Mouse (Mus musculus): ENCODE measurements at regions not wholly inside any gene's neighbourhood (a gene's known extent, or its start where the extent isn't known, plus 50 kb on each side); places are given as distances from the start of the nearest gene placed in this dataset.

DNA sequence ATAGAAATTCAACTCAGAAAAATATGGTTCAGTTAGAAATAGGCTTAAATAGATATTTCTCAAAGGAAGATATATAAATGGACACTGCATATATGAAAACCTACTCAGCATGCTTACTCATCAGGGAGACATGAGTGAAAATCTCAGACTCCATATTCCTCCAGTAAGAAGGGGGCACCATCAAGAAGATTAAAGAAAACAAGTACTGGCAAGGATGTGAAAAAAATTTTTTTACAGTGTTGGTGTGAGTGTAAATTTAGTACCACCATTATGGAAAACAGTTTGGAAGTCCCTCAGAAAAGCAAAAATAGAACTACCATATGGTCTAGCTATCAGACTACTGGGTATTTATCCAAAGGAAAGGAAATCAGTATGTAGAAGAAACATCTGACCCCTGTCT is 58.5 kb upstream of the Car10 start:
- no peaks in the 10 kb centered on the region for H3K36me3 ChIP-seq (ENCODE audit: control insufficient read depth, insufficient read depth)
- TF ChIP-seq USF1 (IDR thresholded peaks at IDR 0.05; ENCODE audit: low read depth) (no peak), CEBPB (IDR thresholded peaks at IDR 0.05; ENCODE audit: low read depth) (no peak), CTCF (IDR thresholded peaks at IDR 0.05; ENCODE audit: control insufficient read depth, insufficient read depth, insufficient read length) (no peak), MYOG (IDR thresholded peaks at IDR 0.05; ENCODE audit: control insufficient read depth, extremely low read depth, insufficient read length) (no peak), MAX (IDR thresholded peaks at IDR 0.05) (no peak)
- no peaks in the 10 kb centered on the region for H3K27me3 ChIP-seq (ENCODE audit: control insufficient read depth, insufficient read depth, insufficient read length)
- H3K4me3 ChIP-seq (ENCODE audit: insufficient read depth, poor library complexity, severe bottlenecking) = no peak overlapping the region
- H3ac ChIP-seq (ENCODE audit: control insufficient read depth, insufficient read length, low read depth) = no peak overlapping the region
- no peaks in the 10 kb centered on the region for H3K79me3 ChIP-seq (ENCODE audit: low read depth)
- no peaks in the 10 kb centered on the region for H3K79me2 ChIP-seq (ENCODE audit: control insufficient read depth, insufficient read depth)

DNA sequence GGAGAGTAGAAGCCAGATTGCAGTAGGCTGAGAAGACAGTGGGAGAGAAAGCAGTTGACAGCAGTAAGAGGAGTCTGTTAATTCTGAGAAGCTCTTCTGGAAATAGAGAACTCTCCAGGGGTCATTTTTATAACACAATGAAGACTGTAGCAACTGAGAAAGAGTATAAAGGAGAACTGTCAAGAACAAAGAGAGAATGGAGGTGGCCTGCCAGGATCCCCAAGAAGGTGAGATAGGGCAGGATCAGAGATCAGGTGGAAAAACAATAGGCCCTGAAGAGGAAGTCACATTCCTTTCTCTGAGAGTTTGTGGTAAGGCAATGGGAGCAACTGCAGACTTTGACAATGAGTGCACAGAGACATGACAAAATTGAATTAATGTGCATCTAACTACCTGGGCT is 57.0 kb upstream of the Car10 start:
- TF ChIP-seq CTCF (IDR thresholded peaks at IDR 0.05; ENCODE audit: control insufficient read depth, insufficient read depth, insufficient read length) (no peak), FOSL1 (IDR thresholded peaks at IDR 0.05; ENCODE audit: insufficient read depth, low read length, poor library complexity, severe bottlenecking) (no peak), MYOG (IDR thresholded peaks at IDR 0.05; ENCODE audit: control insufficient read depth, extremely low read depth, insufficient read length) (no peak), CEBPB (IDR thresholded peaks at IDR 0.05; ENCODE audit: low read depth) (no peak), MAX (IDR thresholded peaks at IDR 0.05) (no peak), MYOD1 (IDR thresholded peaks at IDR 0.05; ENCODE audit: control insufficient read depth, insufficient read length, low read depth) (no peak), USF1 (IDR thresholded peaks at IDR 0.05; ENCODE audit: low read depth) (no peak)
- no peak overlapping the region for H3ac ChIP-seq (ENCODE audit: control insufficient read depth, insufficient read length, low read depth)
- H3K27me3 ChIP-seq (ENCODE audit: control insufficient read depth, insufficient read depth, insufficient read length) = no peaks in the 10 kb centered on the region

DNA sequence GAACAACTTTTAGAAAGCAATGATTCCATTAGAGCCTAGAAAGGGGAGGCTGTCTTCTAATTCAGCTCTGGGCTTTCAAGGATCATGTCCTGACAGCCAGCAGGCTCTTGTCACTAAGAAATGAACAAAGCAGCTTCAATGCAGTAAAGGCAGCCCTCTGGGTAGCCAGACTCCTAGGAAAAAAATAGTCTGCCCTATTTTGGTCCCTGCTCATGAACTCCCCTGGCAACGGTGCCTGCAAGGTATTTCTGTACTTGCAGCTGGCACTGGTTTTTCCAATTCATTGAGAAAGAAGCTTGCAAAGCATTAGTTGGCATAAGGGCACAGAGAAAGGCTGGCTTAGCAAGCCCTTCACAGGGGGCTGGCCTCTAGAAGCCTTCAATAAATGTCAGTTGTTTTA is 52.8 kb upstream of the Car10 start:
- no peaks in the 10 kb centered on the region for H3K36me3 ChIP-seq (ENCODE audit: control insufficient read depth, insufficient read depth)
- no peaks in the 10 kb centered on the region for H3K79me3 ChIP-seq (ENCODE audit: low read depth)
- no peak overlapping the region for H3K4me3 ChIP-seq (ENCODE audit: insufficient read depth, poor library complexity, severe bottlenecking)
- H3K79me2 ChIP-seq (ENCODE audit: control insufficient read depth, insufficient read depth) = no peaks in the 10 kb centered on the region
- TF ChIP-seq MAX (IDR thresholded peaks at IDR 0.05) = no peak
- no peak for TF ChIP-seq CTCF (IDR thresholded peaks at IDR 0.05; ENCODE audit: control insufficient read depth, insufficient read depth, insufficient read length)
- TF ChIP-seq FOSL1 (IDR thresholded peaks at IDR 0.05; ENCODE audit: insufficient read depth, low read length, poor library complexity, severe bottlenecking) = no peak
- no peak for TF ChIP-seq USF1 (IDR thresholded peaks at IDR 0.05; ENCODE audit: low read depth)
- TF ChIP-seq MYOD1 (IDR thresholded peaks at IDR 0.05; ENCODE audit: control insufficient read depth, insufficient read length, low read depth) = no peak
- no peak for TF ChIP-seq MYOG (IDR thresholded peaks at IDR 0.05; ENCODE audit: control insufficient read depth, extremely low read depth, insufficient read length)
- TF ChIP-seq CEBPB (IDR thresholded peaks at IDR 0.05; ENCODE audit: low read depth) = no peak
- H3ac ChIP-seq (ENCODE audit: control insufficient read depth, insufficient read length, low read depth) = no peak overlapping the region
- no peaks in the 10 kb centered on the region for H3K27me3 ChIP-seq (ENCODE audit: control insufficient read depth, insufficient read depth, insufficient read length)

More for the DNA sequence above, 57.0 kb upstream of the Car10 start:
- Histone ChIP-seq H3K4me3 (ENCODE audit: insufficient read depth, poor library complexity, severe bottlenecking) (no peak overlapping the region), H3K79me2 (ENCODE audit: control insufficient read depth, insufficient read depth) (no peaks in the 10 kb centered on the region), H3K79me3 (ENCODE audit: low read depth) (no peaks in the 10 kb centered on the region), H3K36me3 (ENCODE audit: control insufficient read depth, insufficient read depth) (no peaks in the 10 kb centered on the region)

Data from C2C12 (cell line).